Mouse (Mus musculus) v-Abl transformed pro-B cells (cell line): Measurements from ENCODE around the gene Wars.

Experiments used
- in situ Hi-C, 2 experiments: fragments of 400-800 bp; cut with MboI; formaldehyde crosslinking; loops; one replicate each; pipeline ENCODE4 v1.15.1; 2025; ENCODE audit not compliant: unreplicated experiment in 2 of 2

The Wars gene

DNA sequence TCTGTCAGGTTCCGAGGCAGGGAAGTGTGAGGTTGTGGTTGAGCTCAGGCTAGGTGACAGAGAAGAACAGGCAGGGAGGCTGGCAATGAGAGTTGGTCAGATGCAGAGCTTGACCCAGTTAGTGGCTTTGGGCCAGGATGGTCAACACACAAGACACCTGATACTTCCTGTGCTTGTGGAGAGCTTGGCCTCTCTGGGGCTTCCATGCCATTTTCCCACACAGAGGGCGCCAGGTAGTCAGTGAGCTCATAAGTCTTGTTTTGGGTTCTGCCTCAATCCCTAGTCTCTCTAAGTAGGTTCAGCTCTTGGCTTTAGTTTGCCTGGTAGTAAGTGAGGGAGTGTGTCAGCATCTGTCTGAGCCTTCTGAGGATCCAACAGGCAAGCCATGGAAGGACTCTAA lies 18.5 kb upstream of the Wars start:
- in situ Hi-C loops: no loop called here

- in situ Hi-C loops: loop anchor here (5.0 to 10.0 kb wide), 5 partner anchors 32 to 695 kb away; partner anchors contain the start of gene Rtl1 (in 1 of the 2)
These were observed 16.0 kb upstream of the Wars start for GRCm38 (mm10) chr12:108909846-108910433.

DNA sequence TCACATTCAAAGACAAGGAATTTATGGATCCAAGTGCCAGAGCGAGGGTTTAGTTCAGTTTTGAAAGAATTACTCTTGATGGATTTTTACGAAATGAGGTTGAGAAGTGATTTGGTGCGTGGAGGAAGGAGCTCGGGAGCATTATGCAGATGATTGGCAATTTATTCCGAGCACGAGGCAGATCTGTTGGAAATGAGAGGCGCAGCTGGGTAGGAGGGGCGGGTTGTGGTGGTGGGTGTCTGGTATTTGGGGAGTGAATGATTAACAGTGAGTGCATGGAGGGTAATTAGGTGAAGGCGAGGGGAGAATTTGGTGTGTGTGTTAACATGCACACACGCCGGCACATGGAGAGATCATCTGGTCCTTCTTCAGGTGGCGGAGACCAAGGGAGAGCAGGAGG lies 12.4 kb upstream of the Wars start:
- in situ Hi-C loops: loop anchor here (5.0 to 10.0 kb wide), 5 partner anchors 36 to 698 kb away; partner anchors contain the start of gene Rtl1 (in 1 of the 2)

DNA sequence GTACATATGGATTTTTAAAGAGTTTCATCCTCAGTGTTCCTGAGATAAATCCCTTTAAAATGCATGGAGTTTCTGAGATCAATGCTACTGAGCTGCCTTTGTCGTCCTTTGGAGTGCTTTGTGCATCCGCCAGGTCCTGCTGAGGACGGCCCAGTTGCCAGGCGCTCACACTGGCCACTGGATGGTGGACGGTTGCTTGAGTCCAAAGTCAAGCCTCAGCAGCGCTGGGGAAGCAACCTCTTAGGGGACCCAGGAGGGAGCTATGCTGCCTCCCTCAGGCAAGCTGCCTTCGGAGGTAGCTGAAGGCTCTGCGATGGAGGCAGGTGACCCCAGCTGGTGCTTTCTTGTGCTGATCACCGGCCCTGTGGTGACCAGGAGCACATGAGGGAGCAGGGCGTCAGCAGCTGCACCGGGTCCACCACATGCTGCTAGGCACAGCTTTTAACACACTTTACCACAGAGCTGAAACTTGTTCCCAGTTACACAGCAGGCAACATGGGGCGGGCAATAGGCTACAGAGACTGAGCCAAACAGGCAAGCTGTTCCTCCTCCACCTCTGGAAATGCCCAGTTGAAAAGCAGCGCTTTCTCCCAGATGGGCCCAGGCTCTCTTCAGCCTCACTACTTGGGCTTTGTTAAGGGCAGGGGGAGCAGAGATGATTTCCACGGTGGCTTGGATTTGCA lies 11.8 kb upstream of the Wars start:
- in situ Hi-C loops: loop anchor here (5.0 to 10.0 kb wide), 5 partner anchors 37 to 699 kb away; partner anchors contain the start of gene Rtl1 (in 1 of the 2)

DNA sequence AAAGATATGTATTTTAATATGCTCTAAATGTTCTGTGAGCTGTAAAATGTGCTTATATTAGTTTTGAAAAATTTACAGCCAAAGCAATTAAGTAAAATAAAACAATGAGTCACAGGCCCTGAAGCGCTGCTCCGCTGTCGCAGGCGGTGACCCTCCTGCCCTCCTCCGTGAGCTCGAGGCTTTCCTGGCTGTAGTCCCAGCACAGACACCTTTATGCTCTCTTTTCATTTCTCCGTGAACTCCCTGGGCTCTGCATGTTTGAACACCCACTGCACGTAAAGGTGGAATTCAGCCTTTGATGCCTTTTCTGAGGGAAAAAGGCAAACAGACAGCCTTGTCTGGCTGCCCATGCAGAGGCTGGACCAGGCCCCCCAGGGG lies 10.3 kb upstream of the Wars start:
- in situ Hi-C loops: loop anchor here (5.0 to 10.0 kb wide), 7 partner anchors 413 to 1493 kb away; partner anchors contain the start of gene Rtl1 (in 1 of the 2)

- in situ Hi-C loops: loop anchor here (5.0 to 10.0 kb wide), 7 partner anchors 414 to 1494 kb away; partner anchors contain the start of gene Rtl1 (in 1 of the 2)
These were observed 9.8 kb upstream of the Wars start for GRCm38 (mm10) chr12:108903600-108904275.

- in situ Hi-C loops: loop anchor here (5.0 to 10.0 kb wide), 7 partner anchors 414 to 1494 kb away; partner anchors contain the start of gene Rtl1 (in 1 of the 2)
These were observed 9.0 kb upstream of the Wars start for GRCm38 (mm10) chr12:108902940-108903339.

GRCm38 (mm10) chr12:108901346-108901745 lies 7.4 kb upstream of the Wars start:
- in situ Hi-C loops: loop anchor here (5.0 to 10.0 kb wide), 7 partner anchors 416 to 1496 kb away; partner anchors contain the start of gene Rtl1 (in 1 of the 2)

- in situ Hi-C loops: loop anchor here (5.0 to 25.0 kb wide), 7 partner anchors 84 to 709 kb away; partner anchors contain the start of genes Ccnk (in 1 of the 2) and Setd3 (in 1 of the 2)
These were observed 2.0 kb upstream of the Wars start for GRCm38 (mm10) chr12:108896006-108896405.

- in situ Hi-C loops: loop anchor here (10.0 to 25.0 kb wide), 3 partner anchors 90 to 707 kb away; partner anchors contain the start of genes Ccnk (in 1 of the 2) and Setd3 (in 1 of the 2)
These were observed 450 bp upstream of the Wars start for GRCm38 (mm10) chr12:108894432-108894816.

DNA sequence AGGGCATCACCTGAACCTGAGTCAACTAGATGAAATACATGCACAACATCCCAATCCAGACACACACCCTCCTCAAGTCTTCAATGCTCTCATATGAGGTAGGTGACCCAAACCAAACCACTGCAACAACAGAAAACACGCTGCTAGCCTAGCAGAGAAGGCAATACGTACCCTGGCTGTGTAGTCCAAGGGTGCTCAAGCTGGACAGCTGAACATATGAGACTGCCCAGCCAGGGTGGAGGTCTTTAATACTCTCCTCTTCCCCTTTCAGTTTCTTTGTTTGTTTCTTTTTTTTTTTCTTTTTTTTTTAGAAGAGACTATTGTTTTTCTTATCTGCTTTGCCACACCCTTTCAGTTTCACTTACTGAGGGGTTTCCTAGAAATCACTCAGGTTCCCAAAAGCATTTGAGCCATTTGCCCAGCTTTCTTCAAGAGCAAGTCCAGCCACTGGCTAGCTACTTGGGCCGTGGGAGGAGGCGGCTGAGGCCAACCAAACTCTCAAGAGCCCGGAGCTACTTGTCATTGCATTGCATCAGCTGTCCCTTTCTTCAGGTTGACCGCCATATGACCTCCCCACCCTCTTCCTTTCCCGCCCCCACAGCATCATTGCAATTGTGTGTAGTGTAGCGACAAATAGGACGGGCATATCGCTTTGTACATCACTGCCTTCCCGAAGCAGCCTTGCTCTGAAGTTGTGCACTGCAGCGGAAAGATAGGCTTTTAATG lies 822 bp downstream of the Wars start, which contains the start of gene Wdr25:
Wdr25 (plus strand) TSS at position 643 of the 726 bp plus-strand sequence.
- in situ Hi-C loops: loop anchor here (10.0 to 25.0 kb wide), 3 partner anchors 88 to 706 kb away; partner anchors contain the start of genes Ccnk (in 1 of the 2) and Setd3 (in 1 of the 2)

- in situ Hi-C loops: loop anchor here in 1 of 2 experiments (25.0 kb wide), 1 partner anchor 701 kb away; the partner anchor contains the start of genes Ccnk and Setd3
These were observed 5.3 kb downstream of the Wars start for GRCm38 (mm10) chr12:108888632-108889031.

- in situ Hi-C loops: loop anchor here in 1 of 2 experiments (25.0 kb wide), 1 partner anchor 700 kb away; the partner anchor contains the start of genes Ccnk and Setd3
These were observed 6.9 kb downstream of the Wars start for GRCm38 (mm10) chr12:108887077-108887476.

DNA sequence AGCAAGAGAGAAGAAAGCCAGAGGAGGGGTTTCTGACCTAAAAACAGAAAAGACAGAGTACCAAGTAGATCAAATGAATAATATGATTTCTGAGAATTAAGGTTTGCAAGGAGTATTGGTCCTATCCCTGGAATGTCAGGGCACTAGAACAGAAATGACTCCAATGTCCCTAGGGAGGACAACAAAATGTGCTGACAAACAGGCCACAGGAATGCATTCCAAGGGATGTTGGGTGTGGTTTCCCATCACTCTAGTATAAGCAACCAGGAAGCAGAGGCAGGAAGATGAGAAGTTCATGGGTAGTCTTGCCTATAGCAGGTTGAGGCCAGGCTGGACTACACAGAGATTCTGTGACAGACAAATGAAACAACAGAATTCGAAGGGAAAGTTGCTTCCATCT lies 8.1 kb downstream of the Wars start:
- in situ Hi-C loops: loop anchor here in 1 of 2 experiments (25.0 kb wide), 1 partner anchor 699 kb away; the partner anchor contains the start of genes Ccnk and Setd3

- in situ Hi-C loops: loop anchor here in 1 of 2 experiments (25.0 kb wide), 1 partner anchor 695 kb away; the partner anchor contains the start of genes Ccnk and Setd3
These were observed 11.2 kb downstream of the Wars start for GRCm38 (mm10) chr12:108882776-108883175.

GRCm38 (mm10) chr12:108881192-108881591 lies 12.8 kb downstream of the Wars start:
- in situ Hi-C loops: loop anchor here in 1 of 2 experiments (25.0 kb wide), 1 partner anchor 694 kb away; the partner anchor contains the start of genes Ccnk and Setd3

DNA sequence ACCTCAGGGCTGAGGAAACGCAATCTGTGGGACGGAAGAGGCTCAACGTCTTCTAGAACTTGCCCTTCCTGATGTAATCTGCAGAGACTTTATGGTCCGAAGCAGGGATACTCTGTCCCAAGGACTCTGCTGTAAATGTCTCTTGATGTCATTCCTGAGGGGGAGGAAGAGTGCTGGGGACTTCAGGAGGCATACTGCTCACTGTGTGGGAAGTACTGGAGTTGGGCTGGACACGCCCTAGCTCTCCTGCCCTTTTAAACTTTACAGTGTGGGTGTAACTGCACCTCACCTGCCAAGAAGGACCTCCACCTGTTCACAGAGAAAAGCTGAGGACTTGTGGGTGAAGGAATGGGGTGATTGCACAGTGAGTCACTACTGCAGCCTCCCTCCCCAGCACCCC lies 13.4 kb downstream of the Wars start:
- in situ Hi-C loops: loop anchor here in 1 of 2 experiments (25.0 kb wide), 1 partner anchor 693 kb away; the partner anchor contains the start of genes Ccnk and Setd3

DNA sequence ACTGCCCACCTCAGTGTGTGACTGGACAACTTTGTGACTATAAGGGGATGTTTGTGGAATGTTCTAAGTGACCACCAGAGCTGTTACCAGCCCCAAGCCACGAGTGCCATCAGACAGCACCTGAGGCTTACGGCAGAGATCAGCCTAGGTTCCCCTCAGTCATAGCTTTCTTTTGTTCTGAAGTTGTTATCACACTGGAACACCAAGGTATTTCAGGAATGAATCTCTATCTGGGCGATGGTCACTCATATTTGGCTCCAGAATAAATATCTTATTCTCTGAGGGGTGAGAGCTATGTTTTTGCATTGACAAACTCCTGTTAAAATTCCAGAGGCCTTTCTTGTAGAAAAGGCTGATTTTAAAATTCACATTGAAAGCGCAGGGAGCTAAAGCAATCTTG lies 14.8 kb downstream of the Wars start:
- in situ Hi-C loops: loop anchor here in 1 of 2 experiments (25.0 kb wide), 1 partner anchor 692 kb away; the partner anchor contains the start of genes Ccnk and Setd3

DNA sequence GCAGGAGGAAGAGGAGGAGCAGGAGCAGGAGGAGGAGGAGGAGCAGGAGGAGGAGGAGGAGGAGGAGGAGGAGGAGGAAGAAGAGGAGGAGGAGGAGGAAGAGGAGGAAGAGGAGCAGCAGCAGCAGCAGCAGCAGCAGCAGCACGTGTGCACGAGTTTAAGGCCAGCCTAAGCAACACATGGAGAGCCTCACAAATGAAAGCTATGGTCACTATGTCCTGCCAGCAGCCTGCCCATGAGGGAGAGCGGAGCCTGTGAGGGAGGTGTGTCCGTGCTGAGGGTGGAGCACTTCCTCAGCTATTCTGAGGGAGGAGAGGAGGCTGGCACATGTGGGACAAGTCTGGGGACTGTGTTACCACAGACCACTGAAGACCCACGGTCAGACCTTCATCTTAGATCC lies 20.9 kb downstream of the Wars start:
- in situ Hi-C loops: no loop called here
